Mouse (Mus musculus) cortical plate, adult 2 months (tissue): ENCODE data around the gene Sec24d.
A peak's percentile ranks its signal among the peaks of the same experiment; 100 is the strongest.

ENCODE experiments used
- CTCF ChIP-seq: fragments of 200-500 bp; IDR thresholded peaks from 2 replicates; pipeline ENCODE4 v1.5.1; 2011; ENCODE audit warnings: mild to moderate bottlenecking, control low read depth, low read length; ENCODE audit not compliant: insufficient read depth; ENCODE audit errors: extremely low read depth
- POLR2A ChIP-seq: fragments of 200-500 bp; IDR thresholded peaks from 2 replicates; pipeline ENCODE4 v1.6.1; 2011; ENCODE audit warnings: mild to moderate bottlenecking, low read length, control low read depth; ENCODE audit not compliant: insufficient read depth; ENCODE audit errors: extremely low read depth

- TF ChIP-seq CTCF (peak; percentile 61; the same call in 1 of the 2 replicates), POLR2A (no peak)
Observed at GRCm38 (mm10) chr3:123234191-123234836, 32.9 kb upstream of the Sec24d start.
